Mouse (Mus musculus) gastrocnemius, adult 18-20 months (tissue): ENCODE data around the gene Snap91. TPM values are rescaled to one million over a fixed set of nuclear protein-coding genes. Genes with fewer than 3 reads are reported as not detected.

Experiments
- DNase-seq: peaks from one replicate; pipeline ENCODE4 v3.0.0; 2021; ENCODE audit warnings: low spot score
- long read RNA-seq, 2 experiments: library from polyadenylated mRNA; stranded (forward); transcript quantifications; one replicate each; pipeline ENCODE4 v2.0.0; 2021
- total RNA-seq, 2 experiments: library from RNA; stranded (reverse); gene quantifications; 2 replicates each; pipeline ENCODE4 v1.2.3; 2021

The Snap91 gene
- total RNA-seq = under 1 TPM in 1 of 2 experiments, not detected in 1; 0.40 TPM
- long read RNA-seq, experiment 1, partial matches to known transcripts = 0 of 3 reads
- long read RNA-seq, experiment 1, other reads (novel, unspliced or antisense) = 3 of 3 reads
- long read RNA-seq, experiment 2 = 0 reads

DNA sequence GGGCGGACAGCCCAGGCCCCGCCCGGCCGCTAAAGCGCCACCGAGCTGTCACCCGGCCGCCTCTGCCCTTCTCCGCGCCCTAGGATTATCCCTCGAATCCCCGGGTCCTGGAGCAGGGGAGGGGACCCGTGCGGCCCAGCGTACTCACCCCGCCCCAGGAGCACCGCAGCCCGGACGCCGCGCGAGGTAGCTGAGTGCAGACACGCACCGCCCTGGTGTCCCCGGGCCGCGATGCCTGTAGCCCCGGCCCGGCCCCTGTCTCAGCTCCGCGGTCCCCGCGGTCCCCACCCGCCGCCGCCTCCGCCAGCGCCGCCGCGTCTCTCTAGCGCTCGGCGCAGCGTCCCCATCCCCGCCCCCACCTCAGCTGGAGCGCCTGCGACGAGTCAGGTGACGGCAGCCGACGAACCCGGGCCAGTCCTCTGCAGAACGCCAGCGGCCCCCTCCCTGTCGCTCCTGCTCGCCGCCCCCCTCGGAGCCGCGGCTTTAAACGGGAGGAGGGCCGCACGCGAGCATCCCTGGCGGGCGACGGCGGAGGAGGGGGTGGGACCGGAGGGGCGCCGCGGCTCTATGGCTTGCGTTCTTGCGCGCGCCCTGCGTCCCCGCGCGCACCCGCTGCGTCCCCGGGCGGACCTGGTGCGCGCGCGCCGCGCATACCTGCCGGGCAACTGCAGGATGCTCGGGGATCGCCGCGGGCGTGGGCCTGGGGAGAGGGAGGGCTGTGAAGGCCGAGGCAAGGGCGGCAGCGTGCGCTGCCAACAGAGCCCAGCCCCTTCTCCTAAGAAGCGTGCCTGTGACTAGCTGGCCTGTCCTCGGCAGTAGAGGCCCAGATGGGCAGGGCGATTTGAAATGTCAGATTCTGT lies at the start of gene Snap91:
Gene Snap91, minus strand, starts transcription at position 542 of the 860 bp plus-strand sequence.
- DNase-seq = no peak

DNA sequence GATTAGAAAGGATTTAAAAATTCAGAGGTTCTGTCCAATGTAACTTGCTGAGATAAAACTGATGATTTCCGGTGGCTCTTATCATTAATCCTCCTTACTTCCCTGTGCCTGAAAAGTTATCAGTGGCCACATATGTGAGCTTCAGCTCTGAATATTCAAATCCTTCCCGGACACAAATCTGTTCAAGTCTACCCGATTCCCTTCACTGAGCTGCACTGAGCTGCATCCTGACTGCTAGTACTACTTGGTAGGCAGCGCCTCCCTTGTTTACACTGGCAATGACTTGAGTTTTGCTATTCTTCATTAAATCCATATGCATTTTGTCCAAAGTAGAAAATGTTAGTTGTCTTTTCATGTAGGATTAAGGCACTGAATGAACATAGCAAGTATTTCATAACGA lies 46.1 kb upstream of the Snap91 start:
- no peak for DNase-seq

DNA sequence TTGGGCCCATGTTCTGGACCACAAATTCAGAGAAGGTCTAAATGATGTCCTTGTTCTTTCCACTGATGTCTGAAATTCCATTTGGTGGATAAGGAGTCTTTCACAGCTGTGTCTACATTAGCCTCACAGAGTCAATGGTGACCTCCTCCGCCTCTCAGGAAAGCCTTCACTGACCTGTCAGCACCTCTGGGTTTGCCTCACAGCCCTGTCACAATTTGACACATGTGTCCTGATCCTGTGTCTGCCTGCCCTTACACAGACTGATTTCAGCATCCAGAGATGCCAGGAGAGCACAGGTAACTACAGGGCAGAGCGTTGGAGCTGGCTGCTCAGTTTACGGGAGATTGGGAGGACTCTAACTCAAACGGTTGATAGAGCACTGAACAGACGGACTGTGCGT lies 45.2 kb upstream of the Snap91 start:
- no peak for DNase-seq

DNA sequence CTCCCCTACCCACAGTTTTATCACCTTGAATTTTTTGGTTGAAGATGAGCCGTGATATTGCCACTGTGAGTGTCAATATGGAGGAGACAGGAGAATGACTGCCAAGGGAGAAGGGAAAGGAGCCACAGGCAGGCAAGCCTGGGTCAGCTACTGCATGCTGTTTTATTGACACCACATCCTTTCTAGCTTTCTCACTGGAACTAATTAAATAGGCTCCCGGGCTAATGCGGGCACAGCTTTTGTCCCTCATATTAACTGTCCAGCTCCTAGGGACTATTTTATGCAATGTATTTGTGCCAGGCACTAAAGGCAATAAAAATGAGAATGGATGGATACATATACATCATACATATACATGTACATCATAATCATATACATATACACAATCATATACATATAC lies 42.0 kb upstream of the Snap91 start:
- no peak for DNase-seq

DNA sequence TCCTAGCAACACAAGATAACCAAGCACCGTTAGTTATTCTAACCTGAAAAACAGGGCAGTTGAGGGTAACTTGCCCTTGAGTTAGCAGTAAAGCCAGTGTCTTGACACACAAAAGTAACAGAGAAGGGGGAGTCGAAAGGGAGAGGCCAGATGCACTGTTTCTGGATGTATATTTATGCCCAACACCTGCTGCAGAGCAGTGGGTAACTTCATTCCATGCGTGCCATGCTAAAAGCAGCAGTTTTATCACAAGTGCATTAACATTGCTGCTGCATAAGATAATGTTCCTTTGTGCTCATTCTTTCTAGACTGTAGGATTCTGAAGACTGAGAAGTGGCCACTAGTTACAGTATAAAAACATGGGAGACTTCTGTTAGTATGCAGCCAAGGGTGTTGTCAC lies 36.1 kb upstream of the Snap91 start:
- no peak for DNase-seq

DNA sequence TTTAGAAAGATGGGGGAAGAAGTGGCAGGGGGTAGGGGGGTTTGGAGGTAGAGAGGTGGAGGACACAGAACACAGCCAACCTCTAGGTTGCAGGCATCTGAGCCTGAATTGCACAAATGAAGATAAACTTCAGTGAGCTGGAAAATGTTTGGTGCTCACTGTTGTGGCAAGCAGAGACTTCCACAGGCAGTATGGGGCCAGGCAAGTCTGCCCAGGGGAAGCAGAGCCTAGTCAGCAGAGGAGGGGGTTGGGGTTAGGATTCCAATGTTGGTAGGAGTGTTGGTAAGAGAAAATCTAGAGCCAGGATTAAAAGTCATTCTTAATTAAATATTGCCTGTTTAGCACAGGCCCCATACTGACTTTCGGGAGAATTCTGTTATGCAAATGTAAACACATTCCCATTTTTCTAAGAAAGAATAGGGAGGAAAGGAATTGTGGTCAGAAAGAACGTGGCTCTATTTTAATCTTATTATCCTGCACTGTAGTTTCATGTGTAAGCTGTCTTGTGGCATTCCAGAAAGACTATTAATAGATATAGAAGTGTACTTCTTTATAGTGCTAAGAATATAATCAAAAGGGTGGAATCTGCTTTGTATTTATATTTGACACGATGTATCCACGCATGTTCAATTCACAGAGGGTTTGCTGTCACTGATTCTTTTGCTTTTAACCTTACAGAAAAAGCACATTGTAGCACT lies 19.2 kb upstream of the Snap91 start:
- DNase-seq = no peak

DNA sequence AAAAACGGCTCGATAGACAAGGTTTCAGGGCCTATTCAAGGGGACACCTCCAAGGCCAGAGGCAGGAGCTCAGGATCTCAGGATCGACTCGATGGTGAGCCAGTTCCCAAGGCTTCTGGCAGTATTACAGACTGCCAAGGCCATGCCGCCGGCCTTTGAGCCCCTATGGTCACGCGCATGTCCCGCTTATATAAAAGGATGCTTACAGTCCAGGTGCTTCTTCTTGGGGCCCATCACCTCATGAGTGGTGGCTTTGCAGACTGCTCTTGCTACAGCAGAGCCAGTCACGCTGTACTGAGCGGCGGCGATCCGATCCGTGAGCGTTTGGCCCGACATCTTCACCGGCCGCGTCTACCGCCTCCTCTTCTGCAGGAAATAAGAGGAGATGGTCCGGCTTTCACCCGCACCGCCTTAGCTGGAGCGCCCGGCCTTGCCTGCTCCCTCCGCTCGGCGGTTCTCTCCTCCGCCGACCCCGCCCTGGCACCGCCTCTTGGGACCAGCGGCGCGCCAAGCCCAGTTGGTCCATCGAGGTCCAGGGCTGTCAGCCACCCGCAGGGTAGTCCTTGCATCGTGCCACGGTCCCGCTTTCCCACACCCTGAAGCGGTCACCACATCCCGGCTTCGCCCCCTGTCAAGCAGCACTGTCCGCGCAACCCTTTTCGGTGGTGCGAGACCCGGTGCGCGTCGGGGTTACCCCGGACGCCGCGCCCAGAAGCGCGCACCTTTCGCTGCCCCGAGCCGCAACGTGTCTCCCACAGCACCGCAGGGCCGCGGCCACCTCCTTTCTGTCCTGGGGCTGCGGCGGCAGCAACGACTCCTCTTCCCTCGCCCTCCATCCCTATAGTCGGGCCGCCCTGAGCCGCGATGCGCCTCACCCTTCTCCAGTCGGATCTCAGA lies 990 bp downstream of the Snap91 start:
- DNase-seq = no peak

DNA sequence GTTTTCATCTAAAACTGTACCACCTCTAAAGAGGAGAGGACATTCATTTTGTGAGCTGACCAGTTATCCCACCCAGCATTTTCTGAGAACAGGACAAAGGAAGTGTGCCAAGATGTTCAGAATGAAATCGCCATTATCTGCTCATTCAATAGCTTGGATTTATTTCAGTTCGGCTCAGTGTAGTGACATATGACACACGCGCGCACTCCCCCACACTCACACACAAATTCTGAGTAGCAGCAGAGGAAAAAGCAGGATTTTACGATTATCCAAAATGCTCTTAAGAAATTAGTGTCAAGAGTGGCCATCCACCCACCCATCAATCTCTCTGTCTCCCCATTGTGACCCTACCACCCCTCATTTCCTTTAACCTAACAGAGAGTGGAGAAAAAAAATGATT lies 1.7 kb downstream of the Snap91 start:
- no peak for DNase-seq

DNA sequence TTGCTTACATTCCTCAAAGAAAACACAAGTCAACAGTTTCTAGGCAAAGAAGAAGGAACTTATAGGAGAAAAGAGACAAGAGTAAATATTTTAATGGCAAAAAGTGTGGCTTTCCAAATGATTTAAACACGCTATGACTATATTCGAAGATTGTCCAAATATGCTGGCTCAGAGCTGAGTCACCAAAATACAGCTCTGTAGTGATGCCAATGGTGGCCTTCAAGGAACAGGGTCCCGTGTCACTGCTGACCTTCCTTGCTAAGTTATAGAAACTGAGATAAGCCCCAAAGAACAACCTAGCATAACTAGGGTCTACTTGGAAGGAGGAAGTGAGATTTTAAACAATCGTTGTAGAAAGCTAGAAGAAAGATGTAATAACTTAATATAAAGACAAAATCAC lies 6.8 kb downstream of the Snap91 start:
- DNase-seq = no peak

DNA sequence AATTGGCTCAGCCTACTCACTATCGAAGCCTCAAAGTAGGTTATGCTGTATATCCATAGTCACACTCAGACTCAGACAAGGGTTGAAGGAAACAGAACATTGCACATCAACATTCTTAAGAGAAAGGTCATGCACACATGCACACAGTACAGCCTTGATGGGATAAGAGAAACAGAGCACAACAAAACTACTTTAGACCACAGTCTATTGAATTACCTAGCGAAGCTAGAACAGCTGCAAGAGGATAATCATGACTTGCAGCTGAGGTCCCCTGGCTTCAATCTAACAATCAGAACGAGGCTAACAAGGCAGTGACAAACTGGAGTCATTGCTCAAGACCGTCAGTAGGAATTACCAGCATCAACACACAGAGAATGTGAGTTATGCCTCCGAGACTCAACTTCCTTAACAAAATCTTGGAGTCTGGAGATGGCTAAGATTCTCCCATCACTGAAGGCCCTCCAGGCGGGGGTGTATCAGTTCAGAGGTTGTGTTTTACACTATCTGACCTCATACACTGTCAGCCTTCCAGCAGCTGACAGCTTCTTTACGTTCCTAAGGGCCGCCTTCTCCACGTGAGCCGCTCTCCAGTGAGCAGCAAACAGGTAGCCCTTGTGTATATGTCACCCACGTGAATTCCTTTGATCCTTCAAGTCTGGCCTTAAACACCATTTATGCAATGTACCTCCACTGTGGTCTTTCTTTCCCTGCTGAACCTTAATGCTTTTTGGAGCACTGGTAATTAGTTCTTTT lies 10.7 kb downstream of the Snap91 start:
- no peak for DNase-seq

DNA sequence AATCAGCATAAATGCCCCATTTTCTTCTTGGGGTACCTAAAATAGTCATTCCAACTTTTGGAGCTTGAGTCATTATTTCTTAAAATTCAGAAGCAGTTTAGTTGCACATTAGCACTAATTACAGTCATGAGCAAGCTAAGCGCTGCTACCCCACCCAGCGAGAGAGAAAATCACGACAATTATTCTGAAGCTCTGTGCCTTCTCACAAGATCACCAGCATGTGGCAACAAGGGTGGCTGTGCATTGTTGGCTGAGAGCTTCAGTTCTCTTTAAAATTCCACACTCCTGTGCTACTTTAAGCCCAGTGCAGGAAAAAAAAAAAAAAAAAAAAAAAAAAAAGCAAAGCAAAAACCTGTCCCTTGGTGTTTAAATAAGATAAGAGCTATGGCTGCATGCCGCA lies 22.4 kb downstream of the Snap91 start:
- no peak for DNase-seq

DNA sequence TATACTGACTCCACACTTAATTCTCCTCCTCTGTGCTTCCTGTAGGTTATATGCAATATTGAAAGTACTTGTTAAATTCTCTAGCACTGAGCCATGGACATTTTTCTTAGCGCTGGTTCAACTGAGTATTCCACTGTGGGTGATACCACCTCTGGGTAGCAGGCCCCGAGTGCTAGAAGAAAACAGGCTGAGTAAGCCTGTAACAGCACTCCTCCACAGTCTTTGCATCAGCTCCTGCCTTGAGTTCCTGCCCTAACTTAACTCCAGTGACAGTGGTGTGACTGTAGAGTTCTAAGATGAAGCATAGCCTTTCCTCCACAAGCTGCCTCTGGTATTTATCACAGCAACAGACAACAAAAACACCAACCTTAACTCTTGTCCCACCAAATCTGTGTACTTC lies 22.8 kb downstream of the Snap91 start:
- DNase-seq = no peak

DNA sequence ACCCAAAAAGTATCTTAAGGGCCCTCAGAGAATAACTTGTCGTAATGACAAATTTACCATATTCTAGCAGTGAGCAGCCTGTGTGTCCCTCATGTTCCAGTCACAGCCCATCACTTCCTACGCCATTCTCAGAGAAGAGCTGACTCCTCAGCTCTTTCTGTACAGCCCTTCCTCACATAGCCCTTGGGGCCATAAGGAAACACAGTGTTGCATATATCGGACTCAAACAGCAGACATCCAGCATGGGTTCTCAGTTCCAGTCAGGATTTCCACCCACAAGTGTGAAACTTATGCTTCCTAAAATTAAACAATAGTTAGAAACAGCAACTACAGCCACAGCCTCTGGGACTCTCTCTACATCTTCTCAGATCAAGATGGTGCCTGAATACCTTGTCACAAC lies 27.6 kb downstream of the Snap91 start:
- no peak for DNase-seq

DNA sequence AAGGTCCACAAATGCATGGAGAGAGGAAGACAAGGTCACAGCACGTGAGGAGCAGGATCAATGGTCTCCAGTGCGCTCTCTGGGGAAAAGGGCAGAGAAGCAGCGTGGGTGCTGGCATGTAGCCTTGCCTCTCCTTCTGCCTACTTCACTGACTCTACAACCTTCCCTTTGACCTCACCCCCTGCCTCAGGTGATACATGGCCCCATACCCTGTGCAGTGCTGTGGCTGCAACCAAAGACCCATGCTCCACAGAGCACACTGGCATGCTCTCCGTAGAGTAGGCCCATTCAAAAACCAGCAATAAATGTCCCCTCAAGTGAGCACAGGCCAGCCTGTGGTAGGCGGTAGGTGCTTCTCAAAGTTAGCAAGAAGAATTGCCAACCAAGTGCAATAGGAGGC lies 28.8 kb downstream of the Snap91 start:
- no peak for DNase-seq

DNA sequence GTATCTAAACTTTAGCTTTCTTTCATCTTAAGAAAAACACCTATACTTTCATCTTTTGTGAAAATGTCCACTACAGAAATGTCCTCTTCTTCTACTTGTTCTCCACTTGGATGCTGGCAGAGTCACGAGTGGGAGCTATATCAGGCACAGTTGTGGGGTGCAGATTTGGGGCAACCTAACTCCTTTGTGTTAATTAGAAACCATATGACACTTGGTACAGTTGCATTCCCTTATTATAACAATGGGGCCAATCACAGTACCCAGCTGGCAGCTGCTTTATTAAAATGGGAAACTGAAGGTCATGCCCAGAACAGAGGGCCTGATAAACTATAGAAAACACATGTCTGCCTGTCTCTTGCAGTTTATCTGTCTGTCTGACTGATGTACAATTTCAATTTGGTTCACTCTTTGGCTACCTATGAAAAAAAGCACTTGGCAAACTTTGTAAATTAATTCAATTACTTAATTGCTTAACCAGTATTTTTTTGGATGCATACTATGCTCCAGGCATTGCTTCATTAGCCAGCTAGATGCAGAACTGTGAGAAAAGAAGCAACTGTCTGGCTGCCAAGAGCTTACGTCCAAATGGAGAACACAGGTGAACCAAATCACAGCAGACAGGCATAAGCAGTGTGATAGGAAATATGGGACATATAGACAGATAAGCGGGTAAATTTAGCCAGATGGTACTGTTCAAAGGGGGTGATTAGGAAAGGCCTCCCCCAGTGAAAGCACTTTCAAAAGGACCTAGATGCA lies 29.8 kb downstream of the Snap91 start:
- no peak for DNase-seq

DNA sequence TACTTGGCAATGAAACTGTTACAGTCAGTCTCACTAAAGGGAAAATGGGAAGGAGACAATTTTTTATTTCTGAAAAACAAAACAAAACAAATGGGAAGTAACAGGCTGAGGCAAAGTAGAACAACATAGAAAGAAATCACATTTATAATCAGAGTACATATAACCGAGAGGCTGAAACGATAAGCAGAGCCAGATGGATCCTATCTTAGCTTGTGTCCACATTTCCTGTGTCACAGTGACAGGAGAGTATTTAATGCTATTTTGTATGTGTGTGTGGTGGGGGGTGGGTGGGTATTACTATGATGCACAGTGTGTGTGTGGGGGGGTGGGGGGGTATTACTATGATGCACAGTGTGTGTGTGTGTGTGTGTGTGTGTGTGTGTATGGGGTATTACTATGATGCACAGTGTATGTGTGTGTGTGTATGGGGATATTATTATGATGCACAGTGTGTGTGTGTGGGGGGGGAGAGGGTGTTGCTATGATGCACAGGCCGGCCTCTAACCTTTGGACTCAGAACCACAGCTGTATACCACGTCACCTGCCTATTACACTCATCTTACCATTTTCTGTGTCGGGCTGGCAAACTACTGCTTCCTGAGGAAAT lies 36.6 kb downstream of the Snap91 start:
- DNase-seq = no peak

DNA sequence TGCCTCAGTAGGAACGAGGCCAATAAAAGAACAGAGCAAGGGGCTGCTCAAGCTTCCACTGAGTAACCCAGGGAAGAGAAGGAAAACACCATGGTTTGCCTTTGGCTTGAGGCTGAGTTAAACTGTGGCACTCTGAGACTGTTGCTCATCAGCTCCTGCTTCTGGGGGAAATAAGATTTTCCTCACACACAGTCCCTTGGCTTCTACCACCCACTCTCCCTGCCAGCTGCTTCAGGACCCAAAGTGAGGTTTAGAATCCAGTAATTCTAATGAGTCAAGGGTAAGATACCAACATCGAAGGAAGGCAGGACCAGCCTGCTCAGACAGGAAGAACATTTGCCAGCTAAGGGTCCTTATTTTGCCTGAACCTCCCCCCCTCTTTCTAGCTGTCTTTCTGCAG lies 50.7 kb downstream of the Snap91 start:
- DNase-seq = no peak

DNA sequence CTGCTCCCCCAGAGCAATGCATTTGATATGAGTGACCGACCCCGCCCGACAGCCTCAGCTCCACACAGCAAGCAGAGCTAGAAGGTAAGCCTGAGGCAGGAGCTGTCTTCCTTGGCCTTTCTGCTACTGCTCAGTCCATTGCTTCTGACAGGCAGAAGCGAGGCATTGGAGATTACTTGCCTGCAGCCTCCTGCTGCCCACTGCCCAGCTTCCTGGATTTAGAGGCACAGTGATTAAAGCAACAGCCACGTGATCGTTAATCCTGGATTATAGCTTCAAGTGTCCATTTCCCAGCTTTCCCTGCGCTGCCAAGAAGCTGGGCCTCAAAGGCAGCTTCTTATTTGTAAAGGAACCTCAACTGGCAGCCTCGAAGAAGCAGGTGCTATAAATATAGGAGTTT lies 51.4 kb downstream of the Snap91 start:
- no peak for DNase-seq

DNA sequence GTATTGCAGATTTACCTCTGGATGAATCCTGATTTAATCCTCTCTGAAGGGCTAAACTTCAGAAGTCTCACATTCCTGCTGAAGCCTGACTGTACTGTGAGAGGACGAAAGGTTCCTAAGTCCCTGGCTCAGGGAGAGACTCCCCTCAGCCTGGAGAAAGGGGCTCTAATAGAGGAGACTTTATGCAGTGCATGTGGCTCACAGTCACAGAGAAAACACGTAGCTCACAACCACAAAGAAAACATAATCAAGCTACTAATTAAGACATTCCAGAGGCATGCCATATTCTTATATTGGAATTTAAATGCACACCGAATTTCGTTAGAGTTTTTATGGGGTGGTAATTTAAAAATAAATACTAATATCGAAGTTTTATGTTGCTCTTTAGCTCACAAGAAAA lies 61.1 kb downstream of the Snap91 start:
- no peak for DNase-seq

DNA sequence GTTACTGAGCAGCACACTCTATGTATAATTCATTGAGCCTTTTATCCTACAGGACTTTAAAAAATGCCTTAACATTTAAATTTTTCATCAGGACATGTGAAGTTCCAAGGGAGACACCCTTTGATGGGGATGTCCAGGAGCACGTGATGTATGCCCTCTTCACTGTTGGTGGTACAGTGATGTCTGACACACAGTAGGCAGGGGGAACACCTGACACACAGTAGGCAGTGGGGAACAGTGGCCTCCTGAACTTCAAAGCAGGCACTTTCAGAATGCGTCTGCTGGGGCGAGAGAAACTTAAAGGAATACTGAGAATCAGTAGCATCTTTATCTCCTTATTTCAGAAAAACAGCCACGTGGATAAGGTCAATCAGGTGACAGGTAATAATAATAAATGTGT lies 62.8 kb downstream of the Snap91 start:
- DNase-seq = no peak
